Mouse (Mus musculus): ENCODE measurements around the gene Gm1043.

Gene Gm1043

GRCm38 (mm10) chr5:37109280-37109849 lies 24.2 kb downstream of the Gm1043 start:
- DNase-seq (ENCODE audit: low read depth, low spot score): peak; percentile 69

GRCm38 (mm10) chr5:37112389-37112788 lies 27.2 kb downstream of the Gm1043 start:
- no peak for DNase-seq (ENCODE audit: low read depth, low spot score)

- no peak for DNase-seq (ENCODE audit: low read depth, low spot score)
Observed at GRCm38 (mm10) chr5:37117126-37117525, 32.0 kb downstream of the Gm1043 start.

- DNase-seq (ENCODE audit: low read depth, low spot score): peak; percentile 48
Observed at GRCm38 (mm10) chr5:37118242-37118641, 33.1 kb downstream of the Gm1043 start.

GRCm38 (mm10) chr5:37121186-37121680 lies 36.1 kb downstream of the Gm1043 start:
- DNase-seq (ENCODE audit: low read depth, low spot score): no peak

- DNase-seq (ENCODE audit: low read depth, low spot score): peak; percentile 60
Observed at GRCm38 (mm10) chr5:37131841-37132240, 46.7 kb downstream of the Gm1043 start.

GRCm38 (mm10) chr5:37141745-37142144 lies 56.6 kb downstream of the Gm1043 start:
- DNase-seq (ENCODE audit: low read depth, low spot score): no peak

- peak; percentile 60 for DNase-seq (ENCODE audit: low read depth, low spot score)
Observed at GRCm38 (mm10) chr5:37147536-37147935, 62.4 kb downstream of the Gm1043 start.

GRCm38 (mm10) chr5:37150650-37151049 lies 65.5 kb downstream of the Gm1043 start:
- no peak for DNase-seq (ENCODE audit: low read depth, low spot score)

- DNase-seq (ENCODE audit: low read depth, low spot score): no peak
Observed at GRCm38 (mm10) chr5:37154472-37154871, 69.3 kb downstream of the Gm1043 start.

GRCm38 (mm10) chr5:37158408-37158807 lies 73.2 kb downstream of the Gm1043 start:
- DNase-seq (ENCODE audit: low read depth, low spot score): no peak

GRCm38 (mm10) chr5:37162871-37163781 lies 78.0 kb downstream of the Gm1043 start:
- DNase-seq (ENCODE audit: low read depth, low spot score): no peak

- no peak for DNase-seq (ENCODE audit: low read depth, low spot score)
Observed at GRCm38 (mm10) chr5:37176466-37176865, 91.3 kb downstream of the Gm1043 start.

GRCm38 (mm10) chr5:37177061-37177460 lies 91.9 kb downstream of the Gm1043 start:
- no peak for DNase-seq (ENCODE audit: low read depth, low spot score)

- DNase-seq (ENCODE audit: low read depth, low spot score): no peak
Observed at GRCm38 (mm10) chr5:37178811-37179210, 93.6 kb downstream of the Gm1043 start.

- DNase-seq (ENCODE audit: low read depth, low spot score): no peak
Observed at GRCm38 (mm10) chr5:37179872-37180271, 94.7 kb downstream of the Gm1043 start.

GRCm38 (mm10) chr5:37180624-37181023 lies 95.5 kb downstream of the Gm1043 start:
- DNase-seq (ENCODE audit: low read depth, low spot score): peak; percentile 12

- DNase-seq (ENCODE audit: low read depth, low spot score): no peak
Observed at GRCm38 (mm10) chr5:37184605-37185004, 99.4 kb downstream of the Gm1043 start.

- no peak for DNase-seq (ENCODE audit: low read depth, low spot score)
Observed at GRCm38 (mm10) chr5:37190378-37190777, 105.2 kb downstream of the Gm1043 start.

GRCm38 (mm10) chr5:37196196-37196595 lies 111.0 kb downstream of the Gm1043 start:
- no peak for DNase-seq (ENCODE audit: low read depth, low spot score)

GRCm38 (mm10) chr5:37196666-37197250 lies 111.6 kb downstream of the Gm1043 start:
- peak; percentile 17 for DNase-seq (ENCODE audit: low read depth, low spot score)

- peak; percentile 10 for DNase-seq (ENCODE audit: low read depth, low spot score)
Observed at GRCm38 (mm10) chr5:37197423-37197822, 112.3 kb downstream of the Gm1043 start.
